Mouse (Mus musculus): ENCODE data around the gene Cdc42bpg. TPM values are rescaled to one million over a fixed set of nuclear protein-coding genes. Genes with fewer than 3 reads are reported as not detected.

Gene Cdc42bpg
- total and polyA plus RNA-seq, 2 experiments from 2014 or later, result 0.33 to 6.0 TPM

- Histone ChIP-seq H3K9ac (replicated peaks; ENCODE audit: low read length) (no peak overlapping the region), H3K4me3 (ENCODE audit: low read length) (no peak overlapping the region), H3K4me1 (ENCODE audit: insufficient read depth, low read length) (no peaks in the 10 kb centered on the region), H3K27me3 (ENCODE audit: insufficient read depth, low read length) (no peaks in the 10 kb centered on the region), H3K4me2 (ENCODE audit: low read depth, low read length) (no peak overlapping the region), H3K9me3 (ENCODE audit: low read length) (no peaks in the 10 kb centered on the region), H3K27ac (no peak overlapping the region), H3K36me3 (ENCODE audit: insufficient read depth, low read length) (0 out of 2 replicates have a peak, but pooled peaks cover 5% of the 10 kb centered on the region)
- no peak for DNase-seq (ENCODE audit: low spot score)
- no peak for TF ChIP-seq CTCF (IDR thresholded peaks at IDR 0.05; ENCODE audit: low read depth)
- ATAC-seq, result no peak
- WGBS, result 86% methylated on average over 33 of the region's 33 CpGs
Measured at GRCm38 (mm10) chr19:6321786-6322621, 15.7 kb downstream of the Cdc42bpg start.

- Histone ChIP-seq H3K9ac (replicated peaks; ENCODE audit: low read length) (no peak overlapping the region), H3K4me3 (ENCODE audit: low read length) (no peak overlapping the region), H3K4me1 (ENCODE audit: insufficient read depth, low read length) (no peaks in the 10 kb centered on the region), H3K36me3 (ENCODE audit: insufficient read depth, low read length) (no peaks in the 10 kb centered on the region), H3K27ac (no peak overlapping the region), H3K4me2 (ENCODE audit: low read depth, low read length) (no peak overlapping the region), H3K27me3 (ENCODE audit: insufficient read depth, low read length) (no peaks in the 10 kb centered on the region), H3K9me3 (ENCODE audit: low read length) (no peaks in the 10 kb centered on the region)
- 87% methylated on average over 9 of the region's 9 CpGs for WGBS
- no peak for ATAC-seq
- no peak for DNase-seq (ENCODE audit: low spot score)
- no peak for TF ChIP-seq CTCF (IDR thresholded peaks at IDR 0.05; ENCODE audit: low read depth)
Measured at GRCm38 (mm10) chr19:6324751-6325150, 18.5 kb downstream of the Cdc42bpg start.

GRCm38 (mm10) chr19:6331178-6331577, 24.9 kb downstream of the Cdc42bpg start:
- no peak overlapping the region for H3K4me3 ChIP-seq (ENCODE audit: low read length)
- no peaks in the 10 kb centered on the region for H3K36me3 ChIP-seq (ENCODE audit: insufficient read depth, low read length)
- DNase-seq (ENCODE audit: low spot score) (no peak), ATAC-seq (no peak)
- 64% methylated on average over 5 of the region's 5 CpGs for WGBS
- H3K4me2 ChIP-seq (ENCODE audit: low read depth, low read length), result no peak overlapping the region
- no peak overlapping the region for H3K27ac ChIP-seq
- H3K9me3 ChIP-seq (ENCODE audit: low read length), result no peaks in the 10 kb centered on the region
- H3K27me3 ChIP-seq (ENCODE audit: insufficient read depth, low read length), result no peaks in the 10 kb centered on the region
- no peaks in the 10 kb centered on the region; the same call in 1 of the 2 replicates for H3K4me1 ChIP-seq (ENCODE audit: insufficient read depth, low read length)
- TF ChIP-seq CTCF (IDR thresholded peaks at IDR 0.05; ENCODE audit: low read depth), result no peak
- H3K9ac ChIP-seq (replicated peaks; ENCODE audit: low read length), result no peak overlapping the region

- Histone ChIP-seq H3K9ac (replicated peaks; ENCODE audit: low read length) (no peak overlapping the region), H3K4me1 (ENCODE audit: insufficient read depth, low read length) (peaks cover 5% of the 10 kb centered on the region), H3K9me3 (ENCODE audit: low read length) (no peaks in the 10 kb centered on the region), H3K27me3 (ENCODE audit: insufficient read depth, low read length) (no peaks in the 10 kb centered on the region), H3K27ac (no peak overlapping the region), H3K36me3 (ENCODE audit: insufficient read depth, low read length) (no peaks in the 10 kb centered on the region; the same call in 1 of the 2 replicates), H3K4me2 (ENCODE audit: low read depth, low read length) (peak overlapping the region; percentile 25), H3K4me3 (ENCODE audit: low read length) (no peak overlapping the region)
- ATAC-seq (no peak), DNase-seq (ENCODE audit: low spot score) (peak; percentile 89)
- peak; percentile 96 for TF ChIP-seq CTCF (IDR thresholded peaks at IDR 0.05; ENCODE audit: low read depth)
- 20% methylated on average over 13 of the region's 13 CpGs for WGBS
Measured at GRCm38 (mm10) chr19:6331719-6332516, 25.7 kb downstream of the Cdc42bpg start.

- Histone ChIP-seq H3K9ac (replicated peaks; ENCODE audit: low read length) (no peak overlapping the region), H3K4me2 (ENCODE audit: low read depth, low read length) (peak overlapping the region; percentile 96), H3K27ac (peak overlapping the region; percentile 60), H3K36me3 (ENCODE audit: insufficient read depth, low read length) (peaks cover 15% of the 10 kb centered on the region), H3K9me3 (ENCODE audit: low read length) (no peaks in the 10 kb centered on the region), H3K27me3 (ENCODE audit: insufficient read depth, low read length) (no peaks in the 10 kb centered on the region), H3K4me1 (ENCODE audit: insufficient read depth, low read length) (peaks cover 7% of the 10 kb centered on the region), H3K4me3 (ENCODE audit: low read length) (0 out of 2 replicates have a peak overlapping the region, but pooled peaks have one; percentile 81)
- TF ChIP-seq CTCF (IDR thresholded peaks at IDR 0.05; ENCODE audit: low read depth), result no peak
- ATAC-seq, result no peak
- 71% methylated on average over 9 of the region's 9 CpGs for whole genome bisulfite sequencing
- no peak for DNase-seq (ENCODE audit: low spot score)
Measured at GRCm38 (mm10) chr19:6333761-6334595, 27.7 kb downstream of the Cdc42bpg start.

Measured in hindbrain, postnatal 0 days (tissue).